Mouse (Mus musculus) lung, postnatal 25 days (tissue): ENCODE measurements around the gene Zfp653.

Source experiments
- DNase-seq: peaks from one replicate; pipeline ENCODE4 v3.0.0; 2022; ENCODE audit warnings: low spot score

The Zfp653 gene

DNA sequence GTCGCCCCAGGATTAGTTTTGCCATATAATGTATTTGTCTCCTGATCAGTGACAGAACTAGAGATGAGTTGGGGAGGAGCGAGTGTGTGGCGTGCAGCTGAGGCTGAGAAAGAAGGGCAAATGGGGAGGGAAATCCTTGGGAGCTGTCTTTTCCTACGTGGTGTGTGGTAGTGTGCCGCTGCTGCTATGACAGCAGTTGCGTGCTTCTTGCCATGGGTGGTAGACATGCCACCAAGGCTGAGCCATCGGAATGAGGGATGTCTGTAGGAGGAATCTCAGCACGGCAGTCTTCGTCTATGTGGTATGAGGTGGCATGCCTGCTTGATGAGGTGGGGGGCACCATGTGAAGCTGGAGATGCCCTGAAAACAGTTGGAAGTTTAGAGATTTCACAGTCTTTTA lies 40.8 kb downstream of the Zfp653 start:
- no peak for DNase-seq

DNA sequence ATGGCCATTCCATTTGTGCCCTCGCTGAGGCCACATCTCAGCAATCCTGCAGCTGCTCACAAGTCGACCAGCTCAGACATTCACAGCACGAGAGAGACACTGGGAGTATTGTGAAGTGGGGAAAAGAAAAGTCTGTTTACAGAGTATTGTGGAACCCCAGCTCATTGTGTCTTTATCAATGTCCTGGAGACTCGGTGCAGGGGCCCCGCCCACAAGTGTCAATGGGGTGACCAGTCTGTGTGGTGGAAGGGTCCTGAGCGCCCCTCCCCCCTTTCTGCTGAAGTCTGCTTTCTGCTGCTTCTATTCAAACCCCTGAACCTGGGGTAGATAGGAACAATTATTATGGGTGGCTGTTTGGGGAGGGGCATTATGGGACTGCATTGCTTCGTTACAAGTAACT lies 42.7 kb downstream of the Zfp653 start:
- DNase-seq = no peak

DNA sequence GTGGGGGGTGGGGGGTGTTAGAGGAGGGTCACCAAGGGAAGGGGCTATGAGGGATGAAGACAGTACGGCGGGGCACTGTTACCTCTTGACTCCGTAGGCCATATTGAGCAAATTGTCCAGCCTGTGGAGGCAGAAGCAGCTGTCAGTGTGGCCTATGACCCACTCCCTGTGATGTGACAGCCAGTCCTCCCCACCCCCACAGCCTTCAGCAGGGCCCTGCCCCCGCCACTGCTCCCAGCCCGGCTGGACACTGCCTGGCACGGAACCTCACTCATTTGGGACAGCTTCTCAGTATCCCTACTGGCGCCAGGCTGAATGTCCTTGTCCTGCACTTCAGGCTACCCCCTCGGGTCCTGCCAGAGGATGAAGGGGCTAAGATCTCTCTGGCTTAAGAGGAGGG lies 46.6 kb downstream of the Zfp653 start:
- DNase-seq = no peak

DNA sequence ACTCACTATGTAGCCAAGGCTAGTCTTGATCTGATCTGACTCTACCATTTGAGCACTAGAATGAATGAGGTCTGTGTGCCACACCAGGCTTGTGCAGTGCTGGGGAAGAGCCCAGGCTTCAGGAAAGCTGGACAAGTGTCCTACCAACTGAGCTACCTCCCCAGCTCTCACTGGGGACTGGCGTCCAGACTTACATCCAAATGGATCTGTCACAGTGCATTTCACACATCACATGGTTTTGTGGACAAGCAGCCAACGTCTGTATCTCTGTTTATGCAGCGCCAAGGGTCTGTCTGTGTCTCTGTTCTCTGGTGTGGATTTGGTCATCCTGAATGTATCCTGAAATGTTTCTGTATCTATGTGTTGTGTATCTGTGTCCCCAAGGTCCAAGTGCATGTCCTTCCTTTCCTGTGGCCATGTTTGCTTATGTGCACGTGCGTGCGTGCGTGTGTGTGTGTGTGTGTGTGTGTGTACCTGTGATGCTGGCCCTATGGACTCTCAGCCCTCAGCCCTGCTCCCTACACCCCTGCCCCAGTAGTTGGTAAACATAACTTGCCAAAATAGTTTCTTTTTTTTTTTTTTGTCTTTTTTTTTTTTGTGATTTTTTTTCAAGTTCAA lies 53.9 kb downstream of the Zfp653 start:
- DNase-seq = no peak

DNA sequence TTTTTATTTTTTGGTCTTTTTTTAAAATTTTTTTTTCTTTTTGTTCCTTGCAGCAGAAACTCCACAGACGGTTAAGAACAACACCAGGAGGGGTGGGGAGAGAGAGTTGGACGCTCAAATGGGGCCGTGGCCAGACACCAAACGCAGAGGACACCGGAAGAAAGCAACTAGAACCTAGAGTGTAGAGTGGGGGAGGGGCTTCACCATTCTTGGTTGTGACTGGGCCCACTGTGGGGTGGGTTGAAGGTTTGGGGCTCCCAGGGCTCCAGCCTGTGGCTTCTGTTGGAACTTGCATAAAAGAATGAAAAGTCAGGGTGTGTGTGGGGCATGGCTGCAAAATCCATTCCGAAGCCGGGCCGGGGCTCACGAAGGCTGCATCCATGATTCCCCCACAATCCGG lies 54.9 kb downstream of the Zfp653 start:
- no peak for DNase-seq

DNA sequence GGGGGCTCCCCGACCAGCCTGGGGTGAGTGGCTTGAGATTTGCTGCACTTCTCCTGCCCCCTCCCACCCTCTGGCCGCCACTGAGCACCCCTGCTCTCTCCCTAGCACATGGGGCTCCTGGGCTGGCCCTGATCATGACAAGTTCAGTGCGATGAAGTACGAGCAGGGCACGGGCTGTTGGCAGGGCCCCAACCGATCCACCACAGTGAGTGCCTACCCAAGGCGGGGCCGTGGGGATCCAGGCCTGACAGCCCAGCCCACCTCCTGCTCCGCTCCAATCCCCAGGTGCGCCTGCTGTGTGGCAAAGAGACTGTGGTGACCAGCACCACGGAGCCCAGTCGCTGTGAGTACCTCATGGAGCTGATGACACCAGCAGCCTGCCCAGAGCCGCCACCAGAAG lies 58.4 kb downstream of the Zfp653 start:
- no peak for DNase-seq

DNA sequence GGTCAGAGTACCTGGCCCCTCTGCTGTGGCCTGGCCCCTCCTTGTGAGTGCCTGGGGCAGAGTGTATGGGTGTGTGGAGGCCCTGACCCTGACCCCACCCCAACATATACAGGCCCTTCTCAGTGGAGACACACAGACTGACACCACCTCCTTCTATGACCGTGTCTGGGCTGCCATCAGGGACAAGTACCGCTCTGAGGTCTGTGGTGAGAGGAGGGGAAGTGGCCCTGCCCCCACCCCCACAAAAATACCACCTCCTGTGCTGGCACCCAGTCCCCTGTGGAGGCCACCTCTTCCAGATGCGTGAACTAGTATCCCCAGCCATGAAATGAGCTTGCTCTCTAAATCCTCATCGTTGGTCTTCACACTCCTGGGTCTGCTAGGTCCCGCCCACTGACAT lies 60.1 kb downstream of the Zfp653 start:
- DNase-seq = no peak
